Mouse (Mus musculus): ENCODE results near the gene Igfbp2.

DNA sequence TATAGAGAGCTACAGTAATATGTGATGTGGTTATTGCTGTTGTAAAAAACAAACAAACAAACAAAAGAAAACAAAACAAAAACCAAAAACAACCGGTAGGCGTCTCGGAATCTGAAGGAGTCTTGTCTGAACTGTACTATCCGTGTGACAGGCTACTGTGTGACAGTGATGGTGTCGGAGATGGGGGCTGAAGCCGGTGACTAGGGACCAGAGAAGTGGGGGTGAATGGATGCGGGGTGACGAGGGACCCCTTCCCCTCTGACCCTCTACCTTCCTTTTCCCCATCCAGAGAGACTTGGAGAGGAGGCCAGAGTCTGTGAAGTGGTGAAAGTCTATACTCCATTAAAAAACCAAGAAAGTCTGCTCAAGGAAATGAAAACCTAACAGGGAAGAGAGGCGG lies 34.0 kb downstream of the Igfbp2 start:
- TF ChIP-seq CTCF (IDR thresholded peaks at IDR 0.05; ENCODE audit: insufficient read depth, low read length) (no peak), POLR2A (IDR thresholded peaks at IDR 0.05; ENCODE audit: borderline replicate concordance, extremely low read depth, low read depth, low read length) (no peak)

Data from lung, adult 2 months (tissue).